Mouse (Mus musculus) hindbrain, embryonic 13.5 days (tissue): ENCODE results near the gene Phf21a. TPM values are rescaled to one million over a fixed set of nuclear protein-coding genes. Genes with fewer than 3 reads are reported as not detected.
"Not testable (repeated sequence)": the region's sequence is repeated elsewhere in the genome, so short reads cannot be mapped to it uniquely, and the experiment has no call there.

ENCODE experiments used
- ATAC-seq: fragments of 200-750 bp; cut with Nextera tagmentation; 2 replicates; pipeline ENCODE4 v1.8.0; 2017; ENCODE audit warnings: moderate TSS enrichment; ENCODE audit not compliant: low FRiP score
- H3K27ac ChIP-seq: fragments of 300-500 bp; sonication (generic); 2 replicates; pipeline ENCODE4 v1.5.1; 2015; ENCODE audit warnings: inconsistent platforms, mild to moderate bottlenecking, moderate library complexity
- H3K27me3 ChIP-seq: fragments of 300-500 bp; sonication (generic); 2 replicates; pipeline ENCODE4 v1.6.1; 2015; ENCODE audit warnings: mild to moderate bottlenecking, inconsistent platforms
- H3K36me3 ChIP-seq: fragments of 300-500 bp; sonication (generic); 2 replicates; pipeline ENCODE4 v1.6.1; 2015; ENCODE audit warnings: mild to moderate bottlenecking, inconsistent platforms
- H3K4me1 ChIP-seq: fragments of 300-500 bp; sonication (generic); replicated peaks from 2 replicates; pipeline ENCODE4 v1.6.1; 2015; ENCODE audit warnings: inconsistent platforms
- H3K4me2 ChIP-seq: fragments of 300-500 bp; sonication (generic); 2 replicates; pipeline ENCODE4 v1.6.1; 2015; ENCODE audit warnings: inconsistent platforms, mild to moderate bottlenecking, moderate library complexity
- H3K4me3 ChIP-seq: fragments of 300-500 bp; sonication (generic); 2 replicates; pipeline ENCODE4 v1.5.1; 2015; ENCODE audit warnings: mild to moderate bottlenecking, inconsistent platforms
- H3K9ac ChIP-seq: fragments of 300-500 bp; sonication (generic); 2 replicates; pipeline ENCODE4 v1.6.1; 2015; ENCODE audit warnings: mild to moderate bottlenecking, inconsistent platforms
- H3K9me3 ChIP-seq: fragments of 300-500 bp; sonication (generic); 2 replicates; pipeline ENCODE4 v1.6.1; 2016; ENCODE audit warnings: inconsistent platforms
- WGBS: fragments of 180-500 bp; shearing (Covaris S2); methylation state at CpG from one replicate; pipeline ENCODE4 v1.1.7; 2015; 5-methylcytosine and 5-hydroxymethylcytosine counted together
- polyA plus RNA-seq: library from polyadenylated mRNA; unstranded; fragments of >200 nt; fragmentation: Nextera tagmentation; extraction: Ambion mirVana; gene quantifications from 2 replicates; pipeline ENCODE4 v1.2.1, GENCODE M21; 2015

Phf21a gene
- polyA plus RNA-seq, 1 experiment from 2014 or later: 38.4 TPM

DNA sequence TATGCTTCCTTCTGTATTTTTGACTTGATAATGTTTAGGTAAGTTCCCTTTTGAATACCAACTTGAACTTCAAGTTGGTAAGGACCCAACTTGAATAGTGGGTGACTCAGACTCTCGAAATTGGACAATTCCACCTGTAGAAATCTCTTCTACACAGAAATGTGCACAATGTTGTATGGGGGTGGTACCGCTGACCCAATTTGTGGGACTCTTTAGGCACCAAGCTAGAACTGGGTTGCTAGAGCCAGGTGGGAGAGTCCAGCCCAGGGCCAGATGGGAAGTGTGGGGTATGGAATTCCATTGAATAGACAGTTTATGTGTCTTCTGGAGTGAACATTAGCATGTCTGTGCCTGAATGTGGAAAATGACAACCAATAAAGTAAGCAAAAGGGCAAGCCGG, 302.6 kb downstream of the Phf21a start:
- no peak overlapping the region for H3K4me3 ChIP-seq
- H3K9me3 ChIP-seq: no peaks in the 10 kb centered on the region
- H3K9ac ChIP-seq: no peak overlapping the region
- ATAC-seq: no peak
- 92% methylated on average over 3 of the region's 3 CpGs for WGBS
- no peaks in the 10 kb centered on the region for H3K27me3 ChIP-seq
- no peaks in the 10 kb centered on the region for H3K36me3 ChIP-seq
- H3K4me2 ChIP-seq: no peak overlapping the region
- H3K4me1 ChIP-seq: peaks cover 71% of the 10 kb centered on the region
- H3K27ac ChIP-seq: no peak overlapping the region

DNA sequence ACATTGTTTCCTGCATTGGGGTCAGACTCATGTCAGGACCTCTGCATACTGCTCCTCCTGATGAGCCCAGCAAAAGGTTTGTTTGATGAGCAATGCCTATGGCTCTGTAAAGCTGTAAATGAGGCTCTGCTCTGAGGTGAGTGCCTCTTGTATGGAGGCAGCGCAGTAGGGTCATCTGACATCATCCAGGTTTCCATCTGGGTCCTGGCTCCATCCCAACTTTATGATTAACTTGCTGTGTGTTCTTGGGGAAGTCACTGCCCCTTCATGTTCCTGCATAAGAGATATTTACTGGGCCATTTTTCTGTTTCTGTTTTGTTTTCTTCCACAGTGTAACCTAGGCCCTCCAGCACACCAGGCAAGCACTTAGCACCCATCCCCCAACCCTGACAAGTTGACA, 304.5 kb downstream of the Phf21a start:
- Histone ChIP-seq H3K4me2 (peak overlapping the region; percentile 1), H3K27me3 (no peaks in the 10 kb centered on the region), H3K27ac (no peak overlapping the region), H3K4me3 (no peak overlapping the region), H3K9me3 (no peaks in the 10 kb centered on the region), H3K9ac (no peak overlapping the region), H3K4me1 (peaks cover 59% of the 10 kb centered on the region), H3K36me3 (no peaks in the 10 kb centered on the region)
- ATAC-seq: no peak
- WGBS: 85% methylated on average over 1 of the region's 1 CpGs

DNA sequence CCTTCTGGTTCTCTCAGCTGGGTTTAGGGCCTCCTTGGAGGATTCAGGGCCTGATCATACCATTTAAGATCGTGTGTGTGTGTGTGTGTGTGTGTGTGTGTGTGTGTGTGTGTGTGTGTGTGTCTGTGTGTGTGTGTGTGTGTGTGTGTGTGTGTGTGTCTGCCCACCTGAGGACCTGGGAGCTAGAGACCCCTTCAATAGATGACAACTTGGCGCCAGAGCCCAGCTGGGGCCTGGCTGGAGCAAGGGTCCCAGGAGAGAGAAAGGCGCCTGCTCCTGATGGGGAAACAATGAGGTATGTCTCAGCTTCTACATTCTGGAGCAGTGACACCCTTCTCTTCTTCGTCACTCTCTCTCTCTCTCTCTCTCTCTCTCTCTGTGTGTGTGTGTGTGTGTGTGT, 307.0 kb downstream of the Phf21a start:
- Histone ChIP-seq H3K9ac (peak overlapping the region; percentile 96; the same call in 1 of the 2 replicates), H3K27ac (peak overlapping the region; percentile 88; the same call in 1 of the 2 replicates), H3K36me3 (peaks cover 12% of the 10 kb centered on the region), H3K4me1 (peaks cover 53% of the 10 kb centered on the region), H3K4me3 (peak overlapping the region; percentile 81), H3K4me2 (peak overlapping the region; percentile 83)
- not testable (repeated sequence) for H3K9me3 ChIP-seq, H3K27me3 ChIP-seq, ATAC-seq
- WGBS: 45% methylated on average over 3 of the region's 4 CpGs

DNA sequence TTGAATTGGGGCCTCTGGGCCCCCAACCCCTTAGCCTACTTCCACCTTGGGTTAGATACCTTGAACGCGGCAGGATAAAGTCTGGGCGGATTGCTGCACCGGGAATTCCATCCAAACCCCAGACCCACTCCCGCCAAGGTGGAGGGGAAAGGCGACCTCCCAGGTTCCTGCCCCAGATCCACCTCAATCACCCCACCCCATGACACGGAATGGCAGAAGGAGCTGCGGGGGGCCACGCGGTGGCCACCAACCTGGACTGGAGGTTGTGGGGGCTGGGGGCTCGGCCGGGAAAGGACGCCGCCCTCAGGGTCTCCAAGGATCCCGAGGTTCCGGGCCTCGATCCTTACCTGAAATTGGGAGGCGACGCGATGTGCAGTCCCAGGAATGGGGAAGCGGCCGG, 307.8 kb downstream of the Phf21a start:
- Histone ChIP-seq H3K9me3 (no peaks in the 10 kb centered on the region), H3K4me2 (peak overlapping the region; percentile 83), H3K4me1 (peaks cover 61% of the 10 kb centered on the region), H3K36me3 (peaks cover 20% of the 10 kb centered on the region), H3K27me3 (no peaks in the 10 kb centered on the region), H3K27ac (peak overlapping the region; percentile 88), H3K9ac (peak overlapping the region; percentile 96), H3K4me3 (peak overlapping the region; percentile 81)
- ATAC-seq: peak; percentile 12
- WGBS: 1% methylated on average over 22 of the region's 22 CpGs

DNA sequence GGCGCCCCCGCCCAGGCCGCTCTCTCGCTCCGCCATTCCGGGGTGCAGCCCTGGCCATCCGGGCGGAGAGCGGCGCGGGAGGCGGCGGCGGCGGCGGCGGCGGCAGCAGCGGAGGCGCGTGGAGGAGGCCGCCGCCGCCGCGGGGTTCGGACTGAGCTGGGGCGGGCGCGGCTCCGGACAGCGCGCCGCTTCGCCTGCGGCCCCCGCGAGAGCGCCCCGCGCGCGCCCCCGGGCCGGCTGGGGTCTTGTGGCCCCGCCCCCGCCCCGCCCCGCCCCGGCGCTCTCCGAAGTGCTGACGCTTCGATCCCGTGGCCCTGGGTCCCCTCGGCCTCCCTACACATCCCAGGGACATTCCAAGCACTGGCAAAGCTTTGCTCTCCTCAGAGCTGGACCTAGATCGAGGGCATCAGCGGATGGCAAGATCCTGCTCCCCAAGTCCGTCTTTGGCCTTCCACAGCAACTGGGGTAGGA, 308.2 kb downstream of the Phf21a start, which contains the start of gene Mapk8ip1:
Gene Mapk8ip1 (minus strand): TSS at position 173 of the 471 bp plus-strand sequence.
- Histone ChIP-seq H3K9me3 (no peaks in the 10 kb centered on the region), H3K27me3 (no peaks in the 10 kb centered on the region), H3K4me1 (peaks cover 66% of the 10 kb centered on the region), H3K27ac (peak within 1 kb of the TSS; percentile 88), H3K36me3 (peaks cover 24% of the 10 kb centered on the region), H3K9ac (peak within 1 kb of the TSS; percentile 96), H3K4me3 (peak within 1 kb of the TSS; percentile 81), H3K4me2 (peak within 1 kb of the TSS; percentile 83)
- peak; percentile 57 for ATAC-seq
- WGBS: 1% methylated on average over 45 of the region's 59 CpGs

DNA sequence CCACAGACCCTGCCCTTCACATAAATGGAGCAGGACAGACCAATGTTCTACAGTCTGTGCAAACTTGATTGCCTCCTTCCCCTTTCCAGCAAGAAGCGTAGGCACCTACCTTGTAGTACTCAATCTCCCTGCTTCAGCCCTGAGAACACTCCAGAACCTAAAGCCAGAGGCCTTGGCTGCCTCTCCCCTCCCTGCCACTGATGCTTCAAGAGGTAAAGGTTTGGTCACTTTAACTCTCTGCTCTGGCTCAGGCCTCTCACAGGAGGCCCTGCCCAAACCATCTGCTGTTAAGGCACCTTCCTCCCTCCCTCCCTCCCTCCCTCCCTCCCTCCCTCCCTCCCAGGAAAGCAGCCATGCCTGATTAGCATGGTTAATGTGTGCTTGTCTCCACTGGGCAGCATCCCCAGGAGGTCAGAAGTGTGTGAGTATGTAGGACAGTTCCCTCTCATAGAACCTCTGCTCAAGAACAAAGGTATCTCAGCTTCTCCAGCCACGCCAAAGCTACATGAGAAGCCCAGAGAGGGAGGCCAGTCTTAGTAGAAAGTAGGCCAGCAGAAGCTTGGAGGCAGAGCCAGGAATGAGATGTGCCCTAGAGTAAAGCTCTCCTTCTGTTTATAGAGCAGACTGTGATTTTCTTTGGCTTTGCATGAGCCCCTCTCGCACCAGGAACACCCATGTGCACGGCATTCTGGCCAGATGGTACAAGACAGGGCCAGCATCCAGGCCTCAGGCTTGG, 309.8 kb downstream of the Phf21a start:
- Histone ChIP-seq H3K9ac (0 out of 2 replicates have a peak overlapping the region, but pooled peaks have one; percentile 20), H3K4me3 (no peak overlapping the region), H3K4me1 (peaks cover 56% of the 10 kb centered on the region), H3K9me3 (no peaks in the 10 kb centered on the region), H3K27me3 (no peaks in the 10 kb centered on the region), H3K27ac (peak overlapping the region; percentile 52), H3K4me2 (no peak overlapping the region), H3K36me3 (peaks cover 39% of the 10 kb centered on the region)
- WGBS: 62% methylated on average over 4 of the region's 4 CpGs
- no peak for ATAC-seq

DNA sequence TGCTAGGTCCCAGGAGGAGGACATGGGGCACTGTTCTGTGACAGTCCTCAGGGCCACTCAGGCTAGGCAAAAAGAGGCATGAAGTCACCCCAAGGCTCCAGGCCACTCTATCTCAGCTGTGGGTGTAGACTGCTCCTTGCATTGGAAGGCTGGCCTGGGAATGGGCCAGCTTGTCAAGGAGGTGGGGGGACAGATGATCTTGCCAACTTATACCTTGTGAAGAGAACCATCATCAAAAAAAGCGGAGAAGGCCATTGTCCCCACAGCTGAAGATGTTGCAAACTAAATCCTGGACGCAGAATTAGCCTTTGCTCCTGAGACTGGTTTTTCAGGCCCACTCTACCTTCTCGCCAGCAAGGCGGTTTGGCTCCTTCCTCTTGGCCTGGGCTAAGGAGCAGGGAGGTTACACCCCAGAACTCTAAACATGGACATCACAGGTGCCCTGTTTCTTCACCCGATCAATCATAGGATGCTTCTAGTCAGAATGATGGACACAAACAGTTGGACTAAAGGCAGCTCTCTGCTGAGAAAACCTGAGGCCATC, 310.9 kb downstream of the Phf21a start:
- no peak overlapping the region for H3K27ac ChIP-seq
- H3K27me3 ChIP-seq: no peaks in the 10 kb centered on the region
- 96% methylated on average over 5 of the region's 5 CpGs for WGBS
- H3K9ac ChIP-seq: no peak overlapping the region
- no peak overlapping the region for H3K4me2 ChIP-seq
- ATAC-seq: no peak
- no peak overlapping the region for H3K4me3 ChIP-seq
- no peaks in the 10 kb centered on the region for H3K9me3 ChIP-seq
- peaks cover 46% of the 10 kb centered on the region for H3K4me1 ChIP-seq
- H3K36me3 ChIP-seq: peaks cover 50% of the 10 kb centered on the region

DNA sequence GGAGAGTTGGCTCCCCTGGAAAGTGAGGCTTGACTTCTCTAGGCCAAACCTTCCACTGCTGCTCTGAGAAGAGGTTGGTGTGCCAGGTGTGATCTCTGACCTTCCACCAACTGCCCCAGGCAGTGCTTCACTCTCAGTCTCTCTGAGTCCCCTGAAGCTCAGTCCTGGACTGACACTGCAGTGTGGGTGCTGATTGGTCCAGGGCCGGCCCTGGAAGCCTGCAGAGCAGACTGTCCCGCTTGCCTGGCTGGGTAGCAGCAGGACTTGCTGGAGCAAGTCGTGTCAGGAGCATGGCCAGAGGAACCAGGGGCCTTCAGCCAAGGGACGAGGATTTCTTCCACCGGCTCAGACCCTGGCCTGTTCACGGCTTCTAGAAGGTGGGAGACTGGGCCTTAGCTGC, 311.8 kb downstream of the Phf21a start:
- no peak overlapping the region for H3K4me3 ChIP-seq
- H3K4me1 ChIP-seq: peaks cover 37% of the 10 kb centered on the region
- 87% methylated on average over 6 of the region's 6 CpGs for WGBS
- no peak overlapping the region for H3K4me2 ChIP-seq
- peak overlapping the region; percentile 58; the same call in 1 of the 2 replicates for H3K27ac ChIP-seq
- no peak for ATAC-seq
- H3K27me3 ChIP-seq: no peaks in the 10 kb centered on the region
- peaks cover 59% of the 10 kb centered on the region for H3K36me3 ChIP-seq
- no peaks in the 10 kb centered on the region for H3K9me3 ChIP-seq
- H3K9ac ChIP-seq: peak overlapping the region; percentile 15

DNA sequence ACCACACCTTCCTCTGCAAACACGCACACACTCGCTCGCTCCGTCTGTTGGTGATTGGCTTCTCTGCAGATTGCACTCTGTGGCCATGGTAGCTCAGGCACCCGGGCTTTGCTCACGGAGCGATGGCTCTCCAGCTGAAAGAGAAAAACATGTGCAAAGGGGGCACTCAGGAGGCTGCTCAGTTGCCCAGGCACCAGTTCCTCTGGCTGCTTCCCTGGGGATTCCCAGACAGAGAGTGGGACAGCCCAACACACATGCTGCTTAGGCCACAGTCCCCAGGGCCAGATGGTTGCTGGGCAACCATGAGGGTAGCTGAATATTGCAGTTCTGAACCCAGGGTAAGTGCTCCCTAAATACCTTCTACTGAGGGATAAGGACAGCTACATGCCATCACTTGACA, 312.8 kb downstream of the Phf21a start:
- H3K4me1 ChIP-seq: peaks cover 29% of the 10 kb centered on the region
- peak overlapping the region; percentile 58 for H3K27ac ChIP-seq
- H3K27me3 ChIP-seq: no peaks in the 10 kb centered on the region
- peaks cover 68% of the 10 kb centered on the region for H3K36me3 ChIP-seq
- no peaks in the 10 kb centered on the region for H3K9me3 ChIP-seq
- 59% methylated on average over 7 of the region's 7 CpGs for WGBS
- no peak overlapping the region for H3K4me3 ChIP-seq
- H3K4me2 ChIP-seq: no peak overlapping the region
- H3K9ac ChIP-seq: peak overlapping the region; percentile 15; the same call in 1 of the 2 replicates
- 0 out of 2 replicates have a peak, but pooled peaks have one; percentile 31 for ATAC-seq

DNA sequence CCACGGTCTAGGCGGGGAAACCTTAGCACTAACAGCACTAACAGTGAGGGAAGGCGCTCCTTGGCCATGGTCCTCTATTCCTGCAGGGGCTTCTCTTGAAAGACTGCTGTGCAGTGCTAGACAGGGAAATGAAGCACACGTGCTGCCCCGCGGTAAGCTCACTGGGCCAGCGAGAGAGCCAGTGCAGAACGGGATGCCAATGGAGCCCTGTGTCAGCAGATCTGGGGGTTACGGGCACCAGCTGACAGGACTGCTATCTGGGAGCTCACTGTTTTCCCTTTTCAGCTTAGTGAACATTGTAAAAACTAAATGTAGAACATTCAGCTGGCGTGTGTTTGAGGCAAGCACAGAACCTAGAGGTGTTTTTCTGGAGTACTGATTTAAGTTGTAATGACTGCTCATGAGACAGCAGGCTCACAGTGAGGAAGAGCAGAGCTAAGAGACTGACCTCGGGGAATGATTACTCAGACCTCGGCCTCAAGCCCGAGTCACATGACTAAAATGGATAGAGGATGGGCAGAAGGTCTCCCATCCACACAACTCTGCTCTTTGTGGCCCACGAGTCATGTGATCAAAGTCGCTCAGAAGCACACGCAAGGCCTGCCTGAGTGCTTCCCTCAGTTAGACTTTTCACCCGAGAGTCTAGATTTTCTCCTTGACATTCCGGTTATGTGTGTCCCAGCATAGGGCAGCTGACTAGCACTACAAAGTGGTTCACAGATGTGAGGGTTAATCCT, 315.6 kb downstream of the Phf21a start:
- Histone ChIP-seq H3K9me3 (no peaks in the 10 kb centered on the region), H3K4me1 (peaks cover 19% of the 10 kb centered on the region), H3K4me3 (no peak overlapping the region), H3K9ac (no peak overlapping the region), H3K27ac (peak overlapping the region; percentile 31; the same call in 1 of the 2 replicates), H3K36me3 (peaks cover 95% of the 10 kb centered on the region), H3K27me3 (no peaks in the 10 kb centered on the region), H3K4me2 (no peak overlapping the region)
- WGBS: 92% methylated on average over 18 of the region's 18 CpGs
- ATAC-seq: no peak

DNA sequence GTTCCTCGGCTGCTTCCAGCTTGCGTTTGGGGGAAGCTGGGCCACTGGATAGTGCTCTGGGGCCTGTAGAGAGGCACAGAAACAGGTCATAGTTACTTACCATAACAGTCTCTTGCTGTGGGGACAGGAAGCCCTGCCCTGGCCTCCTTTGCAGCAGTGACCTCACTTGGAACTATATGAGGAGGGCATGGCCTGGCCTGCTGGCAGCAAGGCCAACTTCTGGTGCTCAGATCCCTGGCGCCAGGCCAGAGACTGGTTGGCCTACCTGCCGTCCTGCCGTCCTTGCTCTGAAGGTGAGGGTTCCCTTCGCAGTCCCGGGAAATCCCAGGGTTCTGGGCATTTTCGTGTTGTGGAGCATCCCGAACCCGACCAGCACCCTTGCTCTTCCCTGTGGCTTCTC, 318.8 kb downstream of the Phf21a start:
- WGBS: 95% methylated on average over 10 of the region's 10 CpGs
- no peak overlapping the region for H3K4me3 ChIP-seq
- no peak overlapping the region for H3K9ac ChIP-seq
- peaks cover 97% of the 10 kb centered on the region for H3K36me3 ChIP-seq
- ATAC-seq: no peak
- H3K27ac ChIP-seq: no peak overlapping the region
- H3K9me3 ChIP-seq: no peaks in the 10 kb centered on the region
- no peak overlapping the region for H3K4me2 ChIP-seq
- no peaks in the 10 kb centered on the region for H3K4me1 ChIP-seq
- no peaks in the 10 kb centered on the region for H3K27me3 ChIP-seq
